Mouse (Mus musculus) adrenal gland, adult 18-20 months (tissue): ENCODE measurements around the gene Siglecf. TPM values are rescaled to one million over a fixed set of nuclear protein-coding genes. Genes with fewer than 3 reads are reported as not detected.
A peak's percentile ranks its signal among the peaks of the same experiment; 100 is the strongest.

Experiments used
- DNase-seq, 2 experiments: peaks; one replicate each; pipeline ENCODE4 v3.0.0; 2021 to 2022; ENCODE audit warnings: low spot score in 2 of 2
- total RNA-seq, 2 experiments: library from RNA; stranded (reverse); gene quantifications; 1 replicate in 1 of 2; 2 replicates in 1 of 2; pipeline ENCODE4 v1.2.3; 2021

Siglecf gene
- total RNA-seq, 2 experiments from 2014 or later = not detected

DNA sequence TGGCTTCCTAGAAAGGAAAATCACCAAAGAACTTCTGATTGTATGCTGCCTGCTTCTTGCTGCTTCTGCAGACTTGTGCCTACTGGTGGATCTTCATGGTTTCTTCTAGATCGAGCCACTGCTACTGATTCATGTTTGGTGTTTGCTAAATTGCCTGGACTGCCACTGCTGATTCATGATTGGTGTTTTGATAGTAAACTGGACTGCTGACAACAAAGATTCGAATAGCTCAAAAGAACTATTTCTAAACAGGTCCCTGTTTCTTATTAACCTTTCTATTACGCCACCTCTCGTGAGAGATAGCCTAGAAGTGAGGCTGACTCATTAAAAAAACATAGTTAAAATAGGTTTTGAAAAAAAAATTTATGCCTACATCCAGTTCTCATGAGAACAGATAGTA, 10.9 kb downstream of the Siglecf start:
- no peak for DNase-seq

DNA sequence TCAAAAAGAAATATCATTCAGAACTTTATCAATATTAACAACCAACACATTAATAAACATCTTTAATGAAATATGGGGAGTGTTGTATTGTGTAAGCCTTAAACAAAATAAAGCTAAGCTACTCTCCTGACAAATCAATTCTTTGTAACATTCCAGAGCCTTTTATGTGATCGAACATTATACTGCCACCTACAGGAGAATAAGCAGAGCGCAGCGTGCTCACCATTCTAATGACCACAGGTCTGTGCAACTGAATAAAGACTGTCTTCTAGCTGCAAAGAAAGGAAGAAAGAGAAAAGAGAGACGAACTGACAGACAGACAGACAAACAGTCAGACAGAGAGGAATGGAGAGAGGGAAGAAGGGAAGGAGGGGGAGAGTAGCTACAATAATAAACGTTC, 27.1 kb downstream of the Siglecf start:
- peak; percentile 22 to 25 for DNase-seq

DNA sequence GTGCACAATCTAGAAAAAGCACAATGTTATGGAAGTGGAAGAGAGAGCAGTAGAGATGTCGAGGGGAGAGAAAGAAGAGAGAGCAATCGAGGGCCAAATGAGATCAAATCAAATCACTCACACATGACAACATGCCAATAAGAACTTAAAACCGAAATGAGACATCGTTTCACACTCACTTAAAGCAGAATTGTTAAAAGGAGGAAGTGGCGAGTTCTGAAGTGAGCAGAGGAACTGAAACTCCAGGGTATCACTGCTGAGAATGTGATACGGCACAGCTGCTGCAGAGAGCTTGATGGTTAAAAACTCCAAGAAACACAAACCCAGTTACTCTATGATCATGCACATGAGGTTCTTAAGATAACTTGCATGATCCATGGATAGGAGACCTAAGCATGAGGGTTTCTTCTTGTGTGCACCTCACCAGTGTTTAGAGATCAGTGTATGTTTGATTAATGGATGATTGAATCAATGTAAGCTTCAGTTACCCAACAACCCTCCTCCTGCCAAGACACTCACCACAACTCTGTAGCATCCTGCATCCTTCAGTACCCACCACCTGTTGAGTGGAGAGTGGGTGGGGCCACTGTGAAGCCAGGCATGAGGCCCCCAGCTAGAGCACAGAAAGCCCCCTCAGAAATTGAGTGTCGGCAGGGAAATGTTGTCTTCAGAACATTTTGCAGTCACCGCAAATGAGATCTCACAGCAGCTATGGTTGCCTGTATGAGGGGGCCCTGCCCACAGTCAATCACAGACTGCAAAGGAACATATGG, 41.4 kb downstream of the Siglecf start:
- DNase-seq = no peak

DNA sequence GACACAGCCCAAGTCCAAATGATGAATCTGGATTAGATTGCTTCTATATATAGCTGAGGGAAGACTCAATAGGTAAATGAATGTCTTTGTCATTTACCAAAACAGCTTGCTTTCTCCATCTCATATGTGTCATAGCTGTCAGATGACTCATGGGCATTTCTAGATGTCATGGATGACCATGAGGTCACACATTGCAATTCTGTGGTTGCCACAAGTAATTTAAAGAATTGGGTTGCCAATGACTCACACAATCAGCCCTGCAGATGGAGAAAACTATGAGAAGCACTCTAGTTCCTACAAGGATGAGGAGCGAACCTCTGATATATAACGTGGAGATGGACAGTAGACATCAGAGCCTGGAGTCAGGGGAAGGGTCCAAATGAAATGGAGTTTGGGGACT, 48.4 kb downstream of the Siglecf start:
- DNase-seq = no peak

DNA sequence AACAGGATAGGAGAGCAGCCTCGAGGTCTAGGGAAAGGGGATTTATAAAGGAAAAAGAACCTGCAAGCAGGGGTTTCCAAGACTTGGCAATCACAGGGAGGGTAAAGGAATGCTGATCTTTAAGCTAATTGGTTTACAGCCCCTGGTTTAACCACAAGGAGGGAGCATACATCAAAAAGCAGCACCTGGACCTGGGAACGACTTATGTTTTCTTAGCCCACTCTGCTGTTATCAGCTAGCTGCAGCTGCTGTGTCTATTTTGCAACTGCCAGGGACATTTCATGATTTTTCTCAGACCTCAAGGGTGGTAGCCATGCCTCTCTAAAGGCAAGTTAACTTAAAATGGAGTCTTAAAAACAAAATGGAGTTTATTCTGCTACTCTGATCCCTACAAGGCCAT, 51.6 kb downstream of the Siglecf start:
- no peak for DNase-seq

DNA sequence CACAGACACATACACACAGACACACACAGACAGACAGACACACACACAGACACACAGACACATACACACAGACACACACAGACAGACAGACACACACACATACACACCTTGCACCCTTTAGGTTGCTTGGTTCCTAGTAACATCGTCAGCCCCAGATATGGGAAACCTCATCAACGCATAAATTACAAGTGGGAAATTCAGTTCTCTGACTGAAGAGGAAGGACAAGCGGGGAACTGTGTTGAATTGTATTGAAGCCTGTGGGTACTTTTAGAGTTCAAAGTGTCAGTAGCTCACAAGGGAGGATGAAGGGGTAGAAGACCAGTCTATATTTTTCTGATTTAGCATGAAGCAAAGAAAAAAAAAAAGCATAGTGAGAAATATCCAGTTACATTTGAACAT, 56.4 kb downstream of the Siglecf start:
- no peak for DNase-seq

DNA sequence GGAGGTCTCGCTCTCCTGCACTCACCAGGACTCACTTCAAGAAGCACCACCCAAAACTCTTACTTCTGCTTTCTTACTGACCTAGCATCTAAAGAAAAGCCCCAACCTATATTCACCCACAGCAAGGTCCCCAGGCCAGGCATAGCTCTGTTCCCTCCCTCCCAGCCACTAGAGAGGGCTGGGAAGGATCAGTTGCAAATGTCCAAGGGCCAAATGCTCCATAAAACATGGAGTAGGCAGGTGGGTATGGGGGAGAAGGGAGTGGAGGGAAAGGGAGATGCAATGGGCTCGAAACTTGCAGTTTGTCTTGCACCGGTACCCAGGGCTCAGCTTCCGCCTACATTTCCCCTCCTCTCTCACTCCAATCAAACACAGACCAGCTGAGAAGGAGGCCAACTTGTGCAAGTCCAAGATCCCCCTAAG, 57.0 kb downstream of the Siglecf start, which contains the start of gene Siglecg:
Gene Siglecg, plus strand, starts transcription at position 74 of the 423 bp plus-strand sequence.
- no peak for DNase-seq

DNA sequence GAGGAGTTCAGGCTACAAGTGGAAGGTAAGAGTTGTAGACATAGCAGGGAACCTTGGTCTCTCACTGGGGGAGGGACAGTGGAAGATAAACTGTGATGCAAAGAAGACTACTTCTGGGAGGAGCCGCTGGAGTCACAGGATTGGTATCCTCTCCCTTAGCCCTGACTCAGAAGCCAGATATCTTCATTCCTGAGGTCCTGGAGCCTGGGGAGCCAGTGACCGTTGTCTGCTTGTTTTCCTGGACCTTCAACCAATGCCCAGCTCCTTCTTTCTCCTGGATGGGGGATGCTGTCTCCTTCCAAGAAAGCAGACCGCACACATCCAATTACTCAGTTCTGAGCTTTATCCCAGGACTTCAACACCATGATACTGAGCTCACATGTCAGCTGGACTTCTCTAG, 57.9 kb downstream of the Siglecf start:
- DNase-seq = no peak

Other genes with a start within 250 kb of the Siglecf start
- not detected for gene Zfp936, start 237.1 kb upstream of the Siglecf start, total RNA-seq
- 10 to 100 TPM; 20.1 to 20.9 TPM for gene Zfp715, start 38.0 kb upstream of the Siglecf start, total RNA-seq
- gene Siglecg, start 56.9 kb downstream of the Siglecf start, total RNA-seq = under 1 TPM; 0.46 to 0.54 TPM
- not detected for gene Lim2, start 76.3 kb downstream of the Siglecf start, total RNA-seq
- 1 to 10 TPM in 1 of 2 experiments, under 1 TPM in 1; 0.83 to 3.2 TPM for gene Nkg7, start 85.7 kb downstream of the Siglecf start, total RNA-seq
- not detected for gene Cldnd2, start 89.4 kb downstream of the Siglecf start, total RNA-seq
- 100 to 1,000 TPM; 440 to 834 TPM for gene Etfb, start 92.7 kb downstream of the Siglecf start, total RNA-seq
- gene Gm45233, start 92.8 kb downstream of the Siglecf start, total RNA-seq = under 1 TPM in 1 of 2 experiments, not detected in 1; 0.43 TPM
- 1 to 10 TPM; 1.6 to 4.2 TPM for gene Vsig10l, start 111.8 kb downstream of the Siglecf start, total RNA-seq
- gene Iglon5, start 138.7 kb downstream of the Siglecf start, total RNA-seq = 1 to 10 TPM; 1.3 to 1.5 TPM
- not detected for gene 4931406B18Rik, start 154.6 kb downstream of the Siglecf start, total RNA-seq
- 1 to 10 TPM; 3.3 to 5.4 TPM for gene Cd33, start 193.1 kb downstream of the Siglecf start, total RNA-seq
- 1 to 10 TPM; 2.2 TPM for gene Zfp658, start 210.9 kb downstream of the Siglecf start, total RNA-seq
- gene Zfp719, start 228.3 kb downstream of the Siglecf start, total RNA-seq = 10 to 100 TPM; 15.3 to 17.6 TPM